Mouse (Mus musculus) heart, embryonic 15.5 days (tissue): ENCODE measurements at regions not wholly inside any gene's neighbourhood (a gene's known extent, or its start where the extent isn't known, plus 50 kb on each side); places are given as distances from the start of the nearest gene placed in this dataset.
A peak's percentile ranks its signal among the peaks of the same experiment; 100 is the strongest.

Experiments used
- ATAC-seq: fragments of 200-750 bp; cut with Nextera tagmentation; replicated peaks from 2 replicates; pipeline ENCODE4 v1.8.0; 2017; ENCODE audit warnings: low read depth, moderate TSS enrichment; ENCODE audit not compliant: insufficient number of reproducible peaks, insufficient read depth, low FRiP score
- H3K27ac ChIP-seq: fragments of 300-500 bp; sonication (generic); 2 replicates; pipeline ENCODE4 v1.5.1; 2015; ENCODE audit warnings: mild to moderate bottlenecking, inconsistent platforms
- H3K27me3 ChIP-seq: fragments of 300-500 bp; sonication (generic); 2 replicates; pipeline ENCODE4 v1.6.1; 2015; ENCODE audit warnings: inconsistent platforms
- H3K36me3 ChIP-seq: fragments of 300-500 bp; sonication (generic); 2 replicates; pipeline ENCODE4 v1.6.1; 2015; ENCODE audit warnings: mild to moderate bottlenecking, inconsistent platforms
- H3K4me1 ChIP-seq: fragments of 300-500 bp; sonication (generic); replicated peaks from 2 replicates; pipeline ENCODE4 v1.6.1; 2015; ENCODE audit warnings: inconsistent platforms
- H3K4me2 ChIP-seq: fragments of 300-500 bp; sonication (generic); 2 replicates; pipeline ENCODE4 v1.6.1; 2015; ENCODE audit warnings: inconsistent platforms, mild to moderate bottlenecking, moderate library complexity
- H3K4me3 ChIP-seq: fragments of 300-500 bp; sonication (generic); 2 replicates; pipeline ENCODE4 v1.5.1; 2015; ENCODE audit warnings: mild to moderate bottlenecking, inconsistent platforms
- H3K9ac ChIP-seq: fragments of 300-500 bp; sonication (generic); 2 replicates; pipeline ENCODE4 v1.6.1; 2015; ENCODE audit warnings: mild to moderate bottlenecking, inconsistent platforms
- H3K9me3 ChIP-seq: fragments of 300-500 bp; sonication (generic); replicated peaks from 2 replicates; pipeline ENCODE4 v1.6.1; 2016; ENCODE audit warnings: inconsistent platforms
- WGBS: fragments of 180-500 bp; shearing (Covaris S2); methylation state at CpG from one replicate; pipeline ENCODE4 v1.1.7; 2015; ENCODE audit warnings: mixed read lengths; 5-methylcytosine and 5-hydroxymethylcytosine counted together

GRCm38 (mm10) chr15:61503436-61503835, 580.6 kb upstream of the A1bg start:
- H3K36me3 ChIP-seq: no peaks in the 10 kb centered on the region
- H3K27me3 ChIP-seq: no peaks in the 10 kb centered on the region
- no peak overlapping the region for H3K27ac ChIP-seq
- no peaks in the 10 kb centered on the region for H3K4me1 ChIP-seq
- H3K9me3 ChIP-seq: no peaks in the 10 kb centered on the region
- ATAC-seq: no peak
- WGBS: 71% methylated on average over 7 of the region's 7 CpGs
- H3K4me2 ChIP-seq: no peak overlapping the region
- no peak overlapping the region for H3K4me3 ChIP-seq
- H3K9ac ChIP-seq: no peak overlapping the region

GRCm38 (mm10) chr15:61489731-61490130, 566.9 kb upstream of the A1bg start:
- Histone ChIP-seq H3K4me3 (no peak overlapping the region), H3K27me3 (no peaks in the 10 kb centered on the region), H3K27ac (no peak overlapping the region), H3K4me2 (no peak overlapping the region), H3K36me3 (no peaks in the 10 kb centered on the region), H3K4me1 (no peaks in the 10 kb centered on the region), H3K9me3 (no peaks in the 10 kb centered on the region), H3K9ac (no peak overlapping the region)
- ATAC-seq: no peak
- WGBS: 77% methylated on average over 4 of the region's 4 CpGs

DNA sequence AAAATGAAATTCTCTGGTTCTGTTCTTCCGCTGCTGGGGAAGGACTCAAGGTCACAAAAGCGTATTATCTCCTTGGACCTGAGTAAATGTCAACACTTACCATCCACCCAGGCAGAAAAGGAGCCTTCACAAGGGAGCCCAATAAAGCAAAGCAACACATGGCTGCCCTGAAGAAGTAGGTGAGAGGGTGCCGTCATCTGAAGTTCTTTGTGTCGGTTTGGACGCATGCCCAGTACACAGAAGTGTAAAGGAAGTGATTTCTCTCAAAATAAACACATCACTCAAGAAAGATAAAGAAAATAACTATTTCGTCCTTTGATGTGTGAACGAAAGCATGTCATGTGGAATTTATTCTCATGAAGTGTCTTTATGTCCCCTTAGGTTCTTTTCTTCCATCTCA, 559.0 kb upstream of the A1bg start:
- Histone ChIP-seq H3K27me3 (no peaks in the 10 kb centered on the region), H3K9me3 (no peaks in the 10 kb centered on the region), H3K4me1 (peaks cover 8% of the 10 kb centered on the region; the same call in 1 of the 2 replicates), H3K4me3 (no peak overlapping the region), H3K27ac (no peak overlapping the region), H3K4me2 (no peak overlapping the region), H3K36me3 (no peaks in the 10 kb centered on the region), H3K9ac (no peak overlapping the region)
- ATAC-seq: 0 out of 2 replicates have a peak, but pooled peaks have one; percentile 35
- 20% methylated on average over 7 of the region's 7 CpGs for WGBS

DNA sequence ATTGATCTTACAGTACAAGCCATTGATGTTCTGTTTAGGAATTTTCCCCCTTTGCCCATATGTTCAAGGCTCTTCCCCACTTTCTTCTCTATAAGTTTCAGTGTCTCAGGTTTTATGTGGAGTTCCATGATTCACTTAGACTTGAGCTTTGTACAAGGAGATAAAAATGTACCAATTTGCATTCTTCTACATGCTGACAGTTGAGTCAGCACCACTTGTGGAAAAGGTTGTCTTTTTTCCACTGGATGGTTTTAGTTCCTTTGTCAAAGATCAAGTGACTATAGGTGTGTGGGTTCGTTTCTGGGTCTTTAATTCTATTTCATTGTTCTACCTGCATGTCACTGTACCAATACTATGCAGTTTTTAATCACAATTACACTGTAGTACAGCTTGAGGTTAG, 551.1 kb upstream of the A1bg start:
- Histone ChIP-seq H3K9me3 (no peaks in the 10 kb centered on the region), H3K36me3 (no peaks in the 10 kb centered on the region), H3K4me1 (no peaks in the 10 kb centered on the region), H3K4me3 (no peak overlapping the region), H3K27ac (no peak overlapping the region), H3K4me2 (no peak overlapping the region), H3K9ac (no peak overlapping the region), H3K27me3 (no peaks in the 10 kb centered on the region)
- no peak for ATAC-seq
- WGBS: 37% methylated on average over 1 of the region's 1 CpGs

GRCm38 (mm10) chr15:61455042-61455441, 532.2 kb upstream of the A1bg start:
- H3K27ac ChIP-seq: no peak overlapping the region
- no peaks in the 10 kb centered on the region for H3K9me3 ChIP-seq
- no peaks in the 10 kb centered on the region for H3K4me1 ChIP-seq
- H3K4me3 ChIP-seq: no peak overlapping the region
- H3K36me3 ChIP-seq: no peaks in the 10 kb centered on the region
- H3K4me2 ChIP-seq: no peak overlapping the region
- no peaks in the 10 kb centered on the region for H3K27me3 ChIP-seq
- ATAC-seq: no peak
- 82% methylated on average over 5 of the region's 5 CpGs for WGBS
- no peak overlapping the region for H3K9ac ChIP-seq

DNA sequence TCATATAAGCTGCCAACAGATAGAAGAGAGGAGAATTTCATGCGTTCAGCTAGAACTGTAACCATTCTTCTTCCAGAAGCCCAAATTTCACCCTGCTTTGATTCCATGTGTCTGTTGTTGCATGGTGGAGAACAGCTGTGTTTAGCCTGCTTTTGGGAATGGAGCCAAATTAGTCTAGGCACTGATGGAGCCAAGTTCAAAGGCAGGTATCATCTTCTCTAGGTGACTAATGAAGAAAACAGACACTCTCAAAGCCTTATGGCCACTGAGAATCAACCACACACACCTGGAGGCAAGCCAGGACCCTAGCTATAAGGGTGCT, 531.5 kb upstream of the A1bg start:
- Histone ChIP-seq H3K9me3 (no peaks in the 10 kb centered on the region), H3K4me1 (no peaks in the 10 kb centered on the region), H3K4me2 (no peak overlapping the region), H3K4me3 (no peak overlapping the region), H3K36me3 (no peaks in the 10 kb centered on the region), H3K27ac (no peak overlapping the region), H3K27me3 (no peaks in the 10 kb centered on the region), H3K9ac (no peak overlapping the region)
- ATAC-seq: no peak
- 59% methylated on average over 1 of the region's 1 CpGs for WGBS

- no peaks in the 10 kb centered on the region for H3K4me1 ChIP-seq
- H3K27ac ChIP-seq: no peak overlapping the region
- no peaks in the 10 kb centered on the region for H3K9me3 ChIP-seq
- H3K9ac ChIP-seq: no peak overlapping the region
- H3K4me3 ChIP-seq: no peak overlapping the region
- H3K27me3 ChIP-seq: no peaks in the 10 kb centered on the region
- WGBS: 66% methylated on average over 5 of the region's 5 CpGs
- no peak overlapping the region for H3K4me2 ChIP-seq
- ATAC-seq: no peak
- no peaks in the 10 kb centered on the region for H3K36me3 ChIP-seq
These were observed 531.0 kb upstream of the A1bg start for GRCm38 (mm10) chr15:61453656-61454349.

- ATAC-seq: no peak
- H3K9me3 ChIP-seq: no peaks in the 10 kb centered on the region
- H3K4me1 ChIP-seq: no peaks in the 10 kb centered on the region
- H3K27ac ChIP-seq: no peak overlapping the region
- H3K27me3 ChIP-seq: no peaks in the 10 kb centered on the region
- H3K9ac ChIP-seq: no peak overlapping the region
- H3K36me3 ChIP-seq: no peaks in the 10 kb centered on the region
- H3K4me2 ChIP-seq: no peak overlapping the region
- 39% methylated on average over 3 of the region's 3 CpGs for WGBS
- H3K4me3 ChIP-seq: no peak overlapping the region
These were observed 527.4 kb upstream of the A1bg start for GRCm38 (mm10) chr15:61450217-61450616.

DNA sequence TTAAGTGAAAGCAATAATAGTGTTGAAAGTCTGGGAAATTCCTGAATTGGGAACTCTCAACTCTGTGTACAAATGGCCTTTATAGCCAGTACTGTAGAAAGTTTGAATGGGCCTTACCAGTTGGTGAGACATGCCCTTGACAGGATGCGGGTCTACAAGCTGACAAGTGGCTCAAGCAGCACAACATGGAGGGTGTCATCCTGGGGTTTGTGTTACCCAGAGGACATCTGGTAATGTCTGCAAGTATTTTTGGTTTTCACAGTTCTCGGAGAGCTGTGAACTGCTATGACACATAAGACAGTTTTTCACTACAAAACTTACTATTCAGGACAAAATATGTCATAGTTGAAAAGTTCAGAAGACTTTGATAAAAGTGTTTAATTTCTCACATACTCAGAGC, 525.7 kb upstream of the A1bg start:
- no peaks in the 10 kb centered on the region for H3K9me3 ChIP-seq
- no peak overlapping the region for H3K4me3 ChIP-seq
- no peaks in the 10 kb centered on the region for H3K27me3 ChIP-seq
- no peaks in the 10 kb centered on the region for H3K4me1 ChIP-seq
- H3K9ac ChIP-seq: no peak overlapping the region
- no peak for ATAC-seq
- 77% methylated on average over 2 of the region's 2 CpGs for WGBS
- no peak overlapping the region for H3K4me2 ChIP-seq
- H3K27ac ChIP-seq: no peak overlapping the region
- H3K36me3 ChIP-seq: no peaks in the 10 kb centered on the region

DNA sequence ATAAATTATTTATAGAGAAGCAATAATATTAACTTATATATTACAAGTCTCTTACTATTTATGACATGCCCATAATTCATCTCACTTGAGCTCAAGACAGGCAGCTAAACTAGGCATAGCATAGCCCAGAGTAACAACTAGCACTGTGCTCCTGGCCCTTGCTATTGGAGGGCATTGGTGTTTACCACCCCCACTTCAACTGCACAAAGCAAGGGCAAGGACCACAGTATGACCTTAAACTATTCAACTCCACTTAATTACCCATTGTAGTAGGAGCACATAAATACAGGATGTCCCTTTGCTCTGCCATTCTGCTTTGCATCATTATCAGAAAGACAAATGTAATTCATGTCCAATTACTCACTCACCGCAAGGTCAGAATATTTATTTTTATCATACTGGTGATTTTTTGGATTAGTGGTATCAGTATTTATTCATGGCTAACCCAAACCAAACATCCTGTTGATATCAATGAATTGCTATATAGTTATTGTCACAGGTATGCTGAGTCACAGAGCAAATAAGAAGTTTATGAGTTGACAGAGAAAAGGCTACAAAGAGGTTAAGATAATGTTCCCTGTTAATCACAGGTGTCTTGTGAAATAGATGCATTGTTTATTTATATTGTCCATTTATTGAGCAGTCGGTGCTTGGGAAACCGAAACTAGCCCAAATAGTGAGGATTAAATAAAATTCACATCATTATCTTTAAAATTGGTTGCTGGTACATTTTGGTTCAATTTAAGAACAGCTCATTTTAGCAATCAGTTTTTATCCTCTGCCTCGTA, 523.4 kb upstream of the A1bg start:
- Histone ChIP-seq H3K36me3 (no peaks in the 10 kb centered on the region), H3K27me3 (no peaks in the 10 kb centered on the region), H3K9ac (no peak overlapping the region), H3K9me3 (no peaks in the 10 kb centered on the region), H3K4me2 (no peak overlapping the region), H3K4me3 (no peak overlapping the region), H3K27ac (no peak overlapping the region), H3K4me1 (no peaks in the 10 kb centered on the region)
- WGBS: 78% methylated on average over 4 of the region's 4 CpGs
- no peak for ATAC-seq

- no peak overlapping the region for H3K9ac ChIP-seq
- no peak for ATAC-seq
- WGBS: 62% methylated on average over 4 of the region's 4 CpGs
- no peaks in the 10 kb centered on the region for H3K4me1 ChIP-seq
- no peak overlapping the region for H3K4me2 ChIP-seq
- no peak overlapping the region for H3K27ac ChIP-seq
- no peaks in the 10 kb centered on the region for H3K27me3 ChIP-seq
- no peaks in the 10 kb centered on the region for H3K36me3 ChIP-seq
- no peak overlapping the region for H3K4me3 ChIP-seq
- H3K9me3 ChIP-seq: no peaks in the 10 kb centered on the region
These were observed 519.1 kb upstream of the A1bg start for GRCm38 (mm10) chr15:61441734-61442398.
